Mouse (Mus musculus): Measurements from ENCODE around the gene Il2rg.

GRCm38 (mm10) chrX:101263892-101264291, 4.2 kb downstream of the Il2rg start, which contains the start of gene Gm614:
- TF ChIP-seq MAX (IDR thresholded peaks at IDR 0.05; ENCODE audit: low read depth) = no peak
- no peak for TF ChIP-seq CEBPB (IDR thresholded peaks at IDR 0.05; ENCODE audit: insufficient read depth, poor library complexity, severe bottlenecking)
- no peak for TF ChIP-seq MYOD1 (IDR thresholded peaks at IDR 0.05; ENCODE audit: control insufficient read depth in 1 of 3, insufficient read length in 2 of 3, low read depth in 2 of 3)
- no peak for TF ChIP-seq POLR2A (IDR thresholded peaks at IDR 0.05; ENCODE audit: insufficient read length, low read depth)
- no peak for TF ChIP-seq MYOG (IDR thresholded peaks at IDR 0.05; ENCODE audit: control insufficient read depth in 1 of 3, insufficient read depth in 1 of 3, insufficient read length in 2 of 3, low read depth in 2 of 3)
- no peak for TF ChIP-seq USF1 (IDR thresholded peaks at IDR 0.05; ENCODE audit: low read depth)
- no peak for TF ChIP-seq TCF12 (IDR thresholded peaks at IDR 0.05; ENCODE audit: insufficient read depth, poor library complexity, severe bottlenecking)
- TF ChIP-seq POLR2AphosphoS2 (IDR thresholded peaks at IDR 0.05; ENCODE audit: insufficient read length, low read depth) = no peak
- TF ChIP-seq E2F4 (IDR thresholded peaks at IDR 0.05; ENCODE audit: insufficient read depth) = no peak
- no peak for TF ChIP-seq REST (IDR thresholded peaks at IDR 0.05; ENCODE audit: insufficient read depth, insufficient read length)
